Mouse (Mus musculus): ENCODE results near the gene Wt1.
A peak's percentile ranks its signal among the peaks of the same experiment; 100 is the strongest.

Gene Wt1

GRCm38 (mm10) chr2:105126691-105127530 is 582 bp downstream of the Wt1 start:
- DNase-seq (ENCODE audit: low spot score in 2 of 2), result no peak

GRCm38 (mm10) chr2:105127531-105128480 is 1.5 kb downstream of the Wt1 start:
- DNase-seq (ENCODE audit: low spot score in 2 of 2), result no peak

GRCm38 (mm10) chr2:105128564-105128963 is 2.2 kb downstream of the Wt1 start:
- no peak for DNase-seq (ENCODE audit: low spot score in 2 of 2)

GRCm38 (mm10) chr2:105130351-105131060 is 4.2 kb downstream of the Wt1 start:
- DNase-seq (ENCODE audit: low spot score in 2 of 2), result no peak

GRCm38 (mm10) chr2:105131061-105131810 is 4.9 kb downstream of the Wt1 start:
- DNase-seq (ENCODE audit: low spot score in 2 of 2), result no peak

GRCm38 (mm10) chr2:105131811-105132100 is 5.4 kb downstream of the Wt1 start:
- no peak for DNase-seq (ENCODE audit: low spot score in 2 of 2)

GRCm38 (mm10) chr2:105132300-105132699 is 6.0 kb downstream of the Wt1 start:
- no peak for DNase-seq (ENCODE audit: low spot score in 2 of 2)

GRCm38 (mm10) chr2:105132933-105133795 is 6.8 kb downstream of the Wt1 start:
- no peak for DNase-seq (ENCODE audit: low spot score in 2 of 2)

GRCm38 (mm10) chr2:105134296-105134695 is 8.0 kb downstream of the Wt1 start:
- no peak for DNase-seq (ENCODE audit: low spot score in 2 of 2)

- DNase-seq (ENCODE audit: low spot score in 2 of 2), result no peak
Observed at GRCm38 (mm10) chr2:105139471-105139870, 13.1 kb downstream of the Wt1 start.

- DNase-seq (ENCODE audit: low spot score in 2 of 2), result no peak
Observed at GRCm38 (mm10) chr2:105141371-105141770, 15.0 kb downstream of the Wt1 start.

GRCm38 (mm10) chr2:105143731-105144130 is 17.4 kb downstream of the Wt1 start:
- DNase-seq (ENCODE audit: low spot score in 2 of 2), result no peak

GRCm38 (mm10) chr2:105151544-105151943 is 25.2 kb downstream of the Wt1 start:
- DNase-seq (ENCODE audit: low spot score in 2 of 2), result peak in 1 of 2 experiments; percentile 9

GRCm38 (mm10) chr2:105153046-105153445 is 26.7 kb downstream of the Wt1 start:
- DNase-seq (ENCODE audit: low spot score in 2 of 2), result no peak

- no peak for DNase-seq (ENCODE audit: low spot score in 2 of 2)
Observed at GRCm38 (mm10) chr2:105160949-105161348, 34.6 kb downstream of the Wt1 start.

- no peak for DNase-seq (ENCODE audit: low spot score in 2 of 2)
Observed at GRCm38 (mm10) chr2:105162763-105163162, 36.4 kb downstream of the Wt1 start.

- no peak for DNase-seq (ENCODE audit: low spot score in 2 of 2)
Observed at GRCm38 (mm10) chr2:105168137-105168536, 41.8 kb downstream of the Wt1 start.

GRCm38 (mm10) chr2:105174254-105174653 is 47.9 kb downstream of the Wt1 start:
- DNase-seq (ENCODE audit: low spot score in 2 of 2), result no peak

GRCm38 (mm10) chr2:105178871-105179270 is 52.5 kb downstream of the Wt1 start:
- no peak for DNase-seq (ENCODE audit: low spot score in 2 of 2)

GRCm38 (mm10) chr2:105182501-105182900 is 56.2 kb downstream of the Wt1 start:
- DNase-seq (ENCODE audit: low spot score in 2 of 2), result no peak
